Mouse (Mus musculus): ENCODE data around the gene Hmcn1. TPM values are rescaled to one million over a fixed set of nuclear protein-coding genes. Genes with fewer than 3 reads are reported as not detected.

Hmcn1 gene
- total and polyA plus RNA-seq, 3 experiments, result 11.9 to 23.5 (median 13.7) TPM

GRCm38 (mm10) chr1:150623226-150623625 lies 370.0 kb downstream of the Hmcn1 start:
- 100% methylated on average over 2 of the region's 2 CpGs for WGBS
- H3K36me3 ChIP-seq (ENCODE audit: control insufficient read depth, insufficient read depth, low read length), result no peaks in the 10 kb centered on the region

GRCm38 (mm10) chr1:150610539-150610938 lies 382.7 kb downstream of the Hmcn1 start:
- 91% methylated on average over 9 of the region's 9 CpGs for WGBS
- intact Hi-C loops (cut with DNase I), result no loop called here
- H3K79me2 ChIP-seq (replicated peaks; ENCODE audit: control insufficient read depth, insufficient read depth, low read length), result no peaks in the 10 kb centered on the region

More at GRCm38 (mm10) chr1:150623226-150623625, 370.0 kb downstream of the Hmcn1 start:
- DNase-seq, result no peak
- TF ChIP-seq CTCF (IDR thresholded peaks at IDR 0.05) (no peak), EP300 (IDR thresholded peaks at IDR 0.05; ENCODE audit: insufficient read depth, low read depth, low read length) (no peak), POLR2A (IDR thresholded peaks at IDR 0.05; ENCODE audit: insufficient read depth, low read depth, low read length) (no peak)
- H3K79me2 ChIP-seq (replicated peaks; ENCODE audit: control insufficient read depth, insufficient read depth, low read length), result no peaks in the 10 kb centered on the region
- no peak overlapping the region for H3K9ac ChIP-seq (ENCODE audit: low read depth, low read length)
- intact Hi-C loops (cut with DNase I), result no loop called here
- H3K4me3 ChIP-seq, result no peak overlapping the region
- H3K27me3 ChIP-seq (ENCODE audit: control insufficient read depth, insufficient read depth, low read length), result no peaks in the 10 kb centered on the region
- no peaks in the 10 kb centered on the region for H3K4me1 ChIP-seq (ENCODE audit: control insufficient read depth, insufficient read depth, low read length)
- no peak overlapping the region for H3K27ac ChIP-seq

GRCm38 (mm10) chr1:150606173-150606572 lies 387.1 kb downstream of the Hmcn1 start:
- H3K4me1 ChIP-seq (ENCODE audit: control insufficient read depth, insufficient read depth, low read length), result no peaks in the 10 kb centered on the region
- no peak for TF ChIP-seq POLR2A (IDR thresholded peaks at IDR 0.05; ENCODE audit: insufficient read depth, low read depth, low read length)
- no peak for TF ChIP-seq EP300 (IDR thresholded peaks at IDR 0.05; ENCODE audit: insufficient read depth, low read depth, low read length)
- TF ChIP-seq CTCF (IDR thresholded peaks at IDR 0.05), result no peak
- no peak overlapping the region for H3K9ac ChIP-seq (ENCODE audit: low read depth, low read length)
- H3K36me3 ChIP-seq (ENCODE audit: control insufficient read depth, insufficient read depth, low read length), result no peaks in the 10 kb centered on the region
- no peak overlapping the region for H3K4me3 ChIP-seq
- no peaks in the 10 kb centered on the region for H3K79me2 ChIP-seq (replicated peaks; ENCODE audit: control insufficient read depth, insufficient read depth, low read length)
- no peaks in the 10 kb centered on the region for H3K27me3 ChIP-seq (ENCODE audit: control insufficient read depth, insufficient read depth, low read length)
- no peak for DNase-seq
- intact Hi-C loops (cut with DNase I), result no loop called here
- H3K27ac ChIP-seq, result no peak overlapping the region
- 84% methylated on average over 4 of the region's 4 CpGs for WGBS

More at GRCm38 (mm10) chr1:150610539-150610938, 382.7 kb downstream of the Hmcn1 start:
- TF ChIP-seq CTCF (IDR thresholded peaks at IDR 0.05), result no peak
- no peak for TF ChIP-seq POLR2A (IDR thresholded peaks at IDR 0.05; ENCODE audit: insufficient read depth, low read depth, low read length)
- no peak for TF ChIP-seq EP300 (IDR thresholded peaks at IDR 0.05; ENCODE audit: insufficient read depth, low read depth, low read length)
- no peak overlapping the region for H3K9ac ChIP-seq (ENCODE audit: low read depth, low read length)
- H3K27me3 ChIP-seq (ENCODE audit: control insufficient read depth, insufficient read depth, low read length), result no peaks in the 10 kb centered on the region
- no peak overlapping the region for H3K27ac ChIP-seq
- no peaks in the 10 kb centered on the region for H3K4me1 ChIP-seq (ENCODE audit: control insufficient read depth, insufficient read depth, low read length)
- no peaks in the 10 kb centered on the region for H3K36me3 ChIP-seq (ENCODE audit: control insufficient read depth, insufficient read depth, low read length)
- H3K4me3 ChIP-seq, result no peak overlapping the region
- DNase-seq, result no peak

- Histone ChIP-seq H3K4me1 (ENCODE audit: control insufficient read depth, insufficient read depth, low read length) (no peaks in the 10 kb centered on the region), H3K9ac (ENCODE audit: low read depth, low read length) (no peak overlapping the region), H3K4me3 (no peak overlapping the region), H3K79me2 (replicated peaks; ENCODE audit: control insufficient read depth, insufficient read depth, low read length) (no peaks in the 10 kb centered on the region), H3K27ac (no peak overlapping the region), H3K36me3 (ENCODE audit: control insufficient read depth, insufficient read depth, low read length) (no peaks in the 10 kb centered on the region), H3K27me3 (ENCODE audit: control insufficient read depth, insufficient read depth, low read length) (no peaks in the 10 kb centered on the region)
- WGBS, result 88% methylated on average over 13 of the region's 13 CpGs
- intact Hi-C loops (cut with DNase I), result no loop called here
- TF ChIP-seq EP300 (IDR thresholded peaks at IDR 0.05; ENCODE audit: insufficient read depth, low read depth, low read length) (no peak), CTCF (IDR thresholded peaks at IDR 0.05) (no peak), POLR2A (IDR thresholded peaks at IDR 0.05; ENCODE audit: insufficient read depth, low read depth, low read length) (no peak)
- DNase-seq, result no peak
Measured at GRCm38 (mm10) chr1:150593614-150594013, 399.6 kb downstream of the Hmcn1 start.

- Histone ChIP-seq H3K27ac (no peak overlapping the region), H3K9ac (ENCODE audit: low read depth, low read length) (no peak overlapping the region), H3K79me2 (replicated peaks; ENCODE audit: control insufficient read depth, insufficient read depth, low read length) (no peaks in the 10 kb centered on the region), H3K4me1 (ENCODE audit: control insufficient read depth, insufficient read depth, low read length) (no peaks in the 10 kb centered on the region), H3K36me3 (ENCODE audit: control insufficient read depth, insufficient read depth, low read length) (no peaks in the 10 kb centered on the region), H3K4me3 (no peak overlapping the region), H3K27me3 (ENCODE audit: control insufficient read depth, insufficient read depth, low read length) (no peaks in the 10 kb centered on the region)
- DNase-seq, result peak; percentile 11 to 46
- 22% methylated on average over 2 of the region's 2 CpGs for WGBS
- intact Hi-C loops (cut with DNase I), result loop anchor here (1.0 kb wide), 1 partner anchor 51 kb away; no protein-coding TSS in a partner anchor
- TF ChIP-seq POLR2A (IDR thresholded peaks at IDR 0.05; ENCODE audit: insufficient read depth, low read depth, low read length) (no peak), EP300 (IDR thresholded peaks at IDR 0.05; ENCODE audit: insufficient read depth, low read depth, low read length) (no peak), CTCF (IDR thresholded peaks at IDR 0.05) (peak; percentile 96)
Measured at GRCm38 (mm10) chr1:150591253-150591652, 402.0 kb downstream of the Hmcn1 start.

- no peak for TF ChIP-seq EP300 (IDR thresholded peaks at IDR 0.05; ENCODE audit: insufficient read depth, low read depth, low read length)
- no peak for TF ChIP-seq POLR2A (IDR thresholded peaks at IDR 0.05; ENCODE audit: insufficient read depth, low read depth, low read length)
- no peak for TF ChIP-seq CTCF (IDR thresholded peaks at IDR 0.05)
- Histone ChIP-seq H3K4me1 (ENCODE audit: control insufficient read depth, insufficient read depth, low read length) (no peaks in the 10 kb centered on the region), H3K27me3 (ENCODE audit: control insufficient read depth, insufficient read depth, low read length) (no peaks in the 10 kb centered on the region), H3K27ac (no peak overlapping the region), H3K79me2 (replicated peaks; ENCODE audit: control insufficient read depth, insufficient read depth, low read length) (no peaks in the 10 kb centered on the region), H3K4me3 (no peak overlapping the region), H3K36me3 (ENCODE audit: control insufficient read depth, insufficient read depth, low read length) (no peaks in the 10 kb centered on the region), H3K9ac (ENCODE audit: low read depth, low read length) (no peak overlapping the region)
- no peak for DNase-seq
- intact Hi-C loops (cut with DNase I), result no loop called here
Measured at GRCm38 (mm10) chr1:150587410-150587809, 405.8 kb downstream of the Hmcn1 start.

Data from heart, adult 2 months (tissue).